Mouse (Mus musculus): Measurements from ENCODE around the gene Eif2d.
A peak's percentile ranks its signal among the peaks of the same experiment; 100 is the strongest.

The Eif2d gene

DNA sequence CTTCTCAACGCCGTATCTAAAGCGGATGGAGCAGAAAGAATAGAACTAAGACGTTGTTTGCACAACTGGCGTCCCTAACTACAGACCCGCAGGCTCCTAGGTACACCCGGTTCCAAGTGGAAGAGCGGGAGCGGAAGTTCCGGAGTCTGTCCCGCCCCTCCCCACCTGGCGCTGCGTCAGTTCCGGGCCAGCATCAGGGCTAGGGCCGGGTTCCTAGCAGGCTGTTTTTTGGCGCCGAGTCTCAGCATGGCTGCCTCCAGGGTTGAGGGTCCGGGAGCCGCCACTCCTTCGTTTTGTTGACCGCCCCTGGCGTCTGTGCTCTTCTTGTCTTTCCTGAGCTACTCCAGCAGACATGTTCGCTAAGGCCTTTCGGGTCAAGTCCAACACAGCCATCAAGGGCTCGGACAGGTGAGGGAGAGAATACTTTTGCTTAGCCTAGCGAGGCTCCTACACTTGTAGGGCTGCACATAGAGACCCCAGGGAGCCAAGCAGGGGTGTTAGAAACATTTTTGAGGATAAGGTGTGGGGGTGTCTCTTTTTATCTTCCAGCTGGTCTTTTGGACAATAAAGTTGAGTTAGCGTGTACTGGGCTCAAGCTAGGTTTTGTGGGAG lies at the start of gene Eif2d:
Gene Eif2d (plus strand): TSS at position 164 of the 612 bp plus-strand sequence.
- peak; percentile 89 for DNase-seq

DNA sequence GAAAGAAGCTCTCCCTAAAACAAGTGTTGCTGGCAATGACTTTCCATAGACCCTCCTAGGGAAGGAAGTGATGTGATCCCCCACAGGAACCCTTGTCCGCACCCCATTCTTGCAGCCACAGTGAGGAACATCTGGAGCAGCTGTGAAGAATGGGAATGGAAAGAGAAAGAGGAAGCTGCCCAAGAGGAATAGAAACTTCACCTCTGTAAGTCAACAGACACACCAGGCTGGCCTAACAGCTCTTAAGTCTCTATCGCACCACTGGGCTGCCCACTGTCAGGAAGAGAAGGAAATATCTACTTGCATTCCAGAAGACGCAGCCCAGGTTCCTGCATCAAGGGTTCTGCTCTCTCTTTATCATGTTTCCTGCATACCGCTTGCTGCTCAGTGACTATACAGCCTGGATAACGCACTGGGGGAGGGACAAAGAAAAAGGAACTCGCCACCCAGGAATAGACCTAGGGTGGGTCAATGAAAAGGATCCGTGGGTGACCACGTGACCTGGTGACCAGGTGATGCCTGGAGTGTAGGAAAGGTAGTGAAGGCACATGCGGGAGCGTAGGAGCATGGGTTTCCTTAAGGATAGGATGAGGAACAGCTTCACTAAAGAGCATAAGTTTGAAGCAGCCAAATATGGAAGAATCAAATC lies 49.1 kb upstream of the Eif2d start:
- DNase-seq = no peak

DNA sequence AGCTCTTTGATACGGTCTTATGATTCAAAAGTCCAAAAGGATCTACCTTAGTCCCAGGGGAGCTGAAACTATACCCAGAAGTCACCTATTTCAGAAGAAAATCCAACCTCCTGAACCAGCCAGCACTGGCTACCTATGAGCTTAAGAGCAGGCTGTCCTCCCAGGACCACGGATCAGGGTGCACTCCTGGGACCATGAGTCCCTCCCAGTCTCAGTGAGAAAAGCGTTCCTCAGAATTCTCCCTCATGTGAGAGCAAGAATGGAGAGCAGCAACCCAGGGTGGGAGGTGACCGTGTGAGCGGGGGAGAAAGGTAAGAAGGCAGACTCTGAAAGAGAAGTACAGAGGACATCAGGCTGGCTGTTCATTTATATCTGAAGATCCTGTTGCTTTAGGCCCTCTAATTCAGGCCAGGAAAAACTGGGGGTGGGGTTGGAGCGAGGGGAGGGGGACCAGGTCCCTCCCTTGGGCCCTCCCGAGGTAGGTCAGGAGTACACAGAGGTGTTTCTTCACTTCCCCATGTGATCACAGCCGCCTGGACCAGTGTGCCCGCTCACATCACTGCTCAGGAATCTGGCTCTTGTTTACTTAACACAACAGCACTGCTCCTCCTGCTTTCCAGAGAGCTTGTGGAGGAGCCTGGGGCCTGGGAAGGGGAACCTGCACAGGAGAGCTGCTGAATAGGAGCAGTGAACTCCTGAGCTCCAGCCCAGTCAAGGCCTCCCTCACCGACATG lies 45.2 kb upstream of the Eif2d start:
- no peak for DNase-seq

DNA sequence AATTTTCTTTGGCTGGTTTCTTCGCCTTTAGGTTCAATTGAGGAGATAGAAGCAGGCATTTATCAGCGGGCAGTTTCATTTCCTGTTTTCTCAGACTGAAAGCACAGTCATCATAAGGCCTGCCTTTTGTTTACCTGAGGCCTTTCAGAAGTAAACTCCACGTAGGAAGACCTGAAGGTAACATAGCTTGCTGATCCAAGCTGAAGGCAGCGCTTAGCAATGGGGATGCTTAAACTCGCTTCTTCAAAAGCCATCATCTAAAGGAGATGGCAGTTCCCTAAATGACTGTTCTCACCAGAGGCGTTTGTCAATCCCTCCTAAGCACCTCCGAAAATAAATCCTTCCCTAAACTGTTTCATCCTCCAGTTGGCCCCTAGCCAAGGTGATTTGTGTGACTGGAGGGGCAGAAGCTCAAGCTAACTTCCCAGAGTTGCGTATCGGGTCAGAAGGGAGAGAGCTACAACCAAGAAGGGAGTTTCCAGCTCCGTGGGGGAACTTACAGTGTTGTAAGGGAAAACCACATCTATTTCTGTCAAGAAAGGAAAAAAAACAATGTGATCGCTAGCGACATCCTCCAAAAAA lies 42.4 kb upstream of the Eif2d start:
- DNase-seq = no peak

DNA sequence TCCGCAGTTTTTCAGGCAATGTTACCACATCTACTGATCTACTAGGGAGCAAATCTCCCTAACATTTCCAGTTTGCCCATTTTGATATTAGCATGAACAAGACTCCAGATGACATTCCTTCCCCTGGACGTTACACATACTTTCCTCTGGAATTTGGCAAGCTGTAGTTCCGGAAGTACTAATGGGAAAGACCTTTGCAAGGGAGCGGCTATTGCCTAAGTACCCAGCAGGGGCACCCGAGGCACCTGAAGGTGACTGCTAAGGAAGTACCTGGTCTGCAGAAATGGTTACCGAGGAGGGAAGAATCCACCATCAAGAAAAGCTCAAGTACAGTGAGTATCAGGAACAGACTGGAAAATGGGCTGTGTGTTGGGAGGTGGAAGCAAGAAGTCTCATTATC lies 40.4 kb upstream of the Eif2d start:
- DNase-seq = no peak

DNA sequence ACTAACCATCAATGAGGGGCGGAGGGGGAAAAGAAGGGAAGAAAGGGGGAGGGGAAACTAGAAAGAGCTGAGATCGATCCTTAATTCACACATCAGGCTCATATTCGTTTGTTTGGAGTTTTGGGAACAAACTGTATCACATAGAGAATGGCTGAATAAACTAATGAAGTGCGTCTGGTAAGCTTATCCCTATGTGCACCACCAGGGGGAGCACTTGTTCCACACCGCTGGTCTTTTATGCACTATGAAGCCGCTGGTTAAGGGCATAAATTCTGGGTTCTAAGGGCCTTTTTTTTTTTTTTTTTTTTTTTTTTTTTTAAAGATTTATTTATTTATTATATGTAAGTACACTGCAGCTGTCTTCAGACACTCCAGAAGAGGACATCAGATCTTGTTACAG lies 37.0 kb upstream of the Eif2d start:
- DNase-seq = peak; percentile 72

DNA sequence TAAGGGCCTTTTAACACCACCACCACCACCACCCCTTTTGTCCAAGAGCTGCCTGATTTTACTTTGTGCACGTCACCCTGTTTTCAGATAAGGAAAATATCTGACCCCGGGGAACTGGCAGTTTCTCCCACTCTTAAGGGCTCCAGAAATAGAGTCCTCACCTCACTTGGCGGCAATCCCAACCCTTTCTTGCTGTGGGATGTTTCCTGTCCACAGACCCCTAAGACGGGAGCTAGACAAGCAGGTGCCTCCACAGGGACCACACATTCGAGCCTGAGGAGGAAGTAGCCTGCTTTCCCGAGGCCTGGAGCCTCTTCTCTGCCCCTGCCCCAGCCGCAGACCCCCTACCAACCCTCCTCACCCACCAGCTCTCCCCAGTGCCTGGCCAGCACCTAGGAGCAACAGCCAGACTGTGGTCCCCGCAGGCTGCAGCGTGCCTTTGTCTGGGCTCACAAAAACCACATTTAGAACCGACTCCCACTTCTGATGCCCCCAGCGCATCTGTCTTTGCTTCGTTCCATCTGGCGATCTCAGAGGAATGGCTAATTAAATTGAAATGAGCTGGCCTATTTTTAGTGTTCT lies 36.5 kb upstream of the Eif2d start:
- DNase-seq = peak; percentile 44

DNA sequence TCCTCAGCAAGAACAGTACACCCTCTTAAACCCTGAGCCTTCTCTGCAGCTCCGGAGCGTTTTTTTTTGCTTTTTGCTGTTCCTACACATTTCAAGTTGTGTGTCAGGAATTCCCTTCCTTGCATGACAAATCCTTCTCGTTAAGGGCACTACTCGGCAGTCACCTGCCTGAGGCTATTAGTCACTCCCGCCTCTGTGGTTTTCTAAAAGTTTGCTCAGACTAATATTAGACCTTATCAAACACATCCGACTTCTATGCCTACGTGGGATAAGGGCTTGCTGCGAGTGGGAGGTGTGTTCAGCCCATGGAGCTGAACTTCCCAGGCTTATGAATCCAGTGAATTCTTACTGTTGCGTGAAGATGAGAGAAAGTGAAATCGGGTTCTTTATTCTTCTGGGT lies 34.5 kb upstream of the Eif2d start:
- DNase-seq = no peak

DNA sequence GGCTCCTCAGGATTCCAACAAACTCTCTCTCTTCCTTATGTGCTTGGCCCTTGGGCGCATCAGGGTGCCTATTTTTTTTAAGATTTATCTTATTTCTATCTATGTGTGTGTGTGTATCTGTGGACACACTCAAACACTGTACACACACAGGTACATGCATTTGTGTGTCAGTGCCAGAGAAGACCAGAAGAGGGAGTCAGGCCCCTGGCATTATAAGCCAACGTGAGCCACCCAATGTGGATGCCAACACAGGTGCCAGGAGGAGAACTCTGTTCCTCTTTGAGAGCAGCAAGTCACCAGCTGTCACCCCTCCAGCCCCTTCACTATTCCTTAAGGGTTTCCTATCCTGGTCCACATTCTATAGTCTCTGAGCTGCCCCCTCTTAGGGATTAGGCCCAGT lies 34.0 kb upstream of the Eif2d start:
- DNase-seq = no peak

DNA sequence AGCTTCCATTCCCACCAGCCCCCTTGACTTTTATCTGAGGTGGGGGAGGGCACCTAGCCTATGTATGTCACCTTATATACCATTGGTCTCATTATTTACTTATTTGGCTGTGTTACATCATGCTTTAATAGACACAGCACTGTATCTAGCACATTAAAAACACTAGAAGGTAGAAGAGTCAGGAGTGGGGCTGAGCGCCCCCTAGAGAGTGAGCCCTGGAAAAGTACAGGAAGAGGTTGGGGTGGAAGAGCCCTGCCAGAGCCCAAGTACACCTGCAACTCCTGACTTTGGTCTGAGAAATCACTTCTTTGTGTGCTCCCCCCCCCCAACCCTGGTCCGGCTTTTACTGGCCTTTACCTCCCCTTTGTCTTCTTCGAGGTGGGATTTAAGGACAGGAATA lies 31.0 kb upstream of the Eif2d start:
- no peak for DNase-seq

DNA sequence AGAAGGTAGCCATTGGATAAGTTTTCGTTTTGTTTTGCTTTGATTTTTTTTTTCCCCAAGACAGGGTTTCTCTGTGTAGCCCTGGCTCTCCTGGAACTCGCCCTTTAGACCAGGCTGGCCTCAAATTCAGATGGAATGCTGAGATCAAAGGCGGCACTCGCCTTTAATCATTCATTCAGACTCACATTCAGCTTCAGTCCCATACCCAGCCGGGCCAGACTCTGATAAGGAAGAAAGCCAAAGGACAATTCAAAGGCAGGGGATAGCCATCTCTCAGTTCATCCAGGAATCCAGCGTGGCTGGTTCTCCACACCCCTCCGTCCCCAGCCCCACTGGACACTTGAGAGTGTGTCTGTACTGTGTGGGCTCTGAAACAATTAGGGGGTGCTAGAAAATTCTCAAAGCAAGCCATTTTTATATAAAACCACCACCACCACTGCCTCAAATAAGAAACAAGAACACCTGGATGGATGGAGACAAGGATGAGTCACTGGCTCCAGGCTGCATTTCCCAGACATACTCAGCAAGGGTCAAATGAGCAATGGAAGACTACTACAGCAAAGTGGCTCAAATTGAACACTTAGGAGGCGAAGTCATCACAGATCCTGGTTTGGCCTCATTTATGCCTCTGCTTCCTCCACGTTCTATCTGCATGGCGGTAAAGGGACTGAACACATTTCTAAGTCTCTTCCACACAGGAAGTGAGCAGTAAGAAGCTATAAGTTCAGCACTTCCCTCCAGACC lies 29.3 kb upstream of the Eif2d start:
- no peak for DNase-seq

DNA sequence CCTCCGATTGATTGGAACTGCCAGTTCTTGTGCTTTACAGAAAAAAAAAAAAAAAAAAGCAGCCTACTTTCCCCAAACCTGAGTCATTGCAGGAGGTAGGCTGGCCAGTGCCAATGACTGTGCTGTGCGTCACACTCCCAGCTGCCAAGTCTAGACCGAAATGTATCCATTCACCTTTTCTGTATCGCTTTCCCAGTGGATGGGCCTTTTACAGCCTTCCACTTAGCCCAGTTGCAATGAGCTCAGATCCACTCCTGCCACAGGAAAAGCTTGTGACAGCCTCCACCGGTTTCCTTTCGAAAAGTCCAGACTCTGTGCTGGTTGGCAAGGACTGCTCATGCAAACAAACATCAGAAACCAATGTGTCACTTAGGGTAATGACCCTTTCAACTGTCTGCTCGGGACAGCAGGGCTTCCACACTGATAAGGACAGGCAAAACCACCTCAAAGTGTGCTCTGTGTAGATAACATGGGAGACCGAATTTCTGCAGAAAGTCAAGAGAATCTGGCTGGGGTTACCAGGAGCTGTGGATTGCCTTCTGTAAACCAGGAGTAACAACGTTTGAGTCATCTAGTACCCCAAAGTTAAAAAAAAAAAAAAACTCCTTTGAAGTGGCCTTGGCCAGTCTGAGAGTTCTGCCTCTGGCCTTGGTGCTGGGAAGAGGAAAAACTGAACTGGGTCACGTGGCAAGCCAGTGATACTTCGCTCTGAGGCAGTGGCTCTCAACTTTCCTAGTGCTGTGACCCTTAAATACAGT lies 26.8 kb upstream of the Eif2d start:
- DNase-seq = no peak

DNA sequence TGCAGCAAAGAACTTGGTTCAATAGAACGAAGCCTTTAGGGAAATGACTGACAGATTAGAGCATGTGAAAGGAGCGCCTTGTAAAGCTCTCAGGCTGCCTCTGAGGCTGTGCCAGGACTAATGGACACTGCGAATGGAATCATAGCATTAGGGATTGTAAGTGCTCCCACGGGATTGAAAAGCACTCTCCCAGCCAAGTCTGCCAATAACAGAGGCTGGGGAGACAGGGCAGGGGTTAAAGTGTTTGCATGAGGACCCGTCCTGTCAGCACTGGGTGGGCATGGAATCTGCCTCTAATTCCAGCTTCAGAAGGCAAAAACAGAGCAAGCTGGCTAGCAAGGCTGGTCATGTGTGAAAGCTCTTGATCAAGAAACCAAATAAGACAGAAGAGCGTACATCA lies 18.8 kb upstream of the Eif2d start:
- no peak for DNase-seq

DNA sequence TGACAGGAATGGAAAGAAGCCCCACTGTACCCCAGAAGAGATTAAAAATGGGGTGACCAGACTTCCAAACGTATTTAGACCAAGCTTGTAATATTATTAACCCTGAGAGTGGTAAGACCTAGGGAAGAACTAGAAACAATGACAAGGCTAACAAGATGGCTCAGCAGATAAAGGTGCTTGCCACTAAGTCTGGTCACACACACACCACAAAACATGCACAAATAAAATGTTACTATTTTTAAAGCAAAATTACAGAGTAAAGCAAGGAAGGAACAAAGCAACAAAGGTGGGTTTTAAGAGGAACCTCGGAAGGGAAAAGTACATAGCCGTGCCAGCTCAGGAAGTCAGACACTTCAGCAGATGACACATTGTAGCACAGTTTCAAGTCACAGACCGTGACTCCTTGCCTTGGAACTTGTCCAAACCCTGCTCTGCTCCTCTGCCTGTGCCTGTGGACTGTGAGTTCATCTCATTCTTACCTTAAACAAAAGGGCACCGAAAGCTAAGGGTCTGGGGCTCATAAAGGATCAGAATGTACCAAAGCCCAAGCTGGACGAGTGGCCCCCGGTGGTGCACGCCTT lies 17.9 kb upstream of the Eif2d start:
- DNase-seq = no peak

DNA sequence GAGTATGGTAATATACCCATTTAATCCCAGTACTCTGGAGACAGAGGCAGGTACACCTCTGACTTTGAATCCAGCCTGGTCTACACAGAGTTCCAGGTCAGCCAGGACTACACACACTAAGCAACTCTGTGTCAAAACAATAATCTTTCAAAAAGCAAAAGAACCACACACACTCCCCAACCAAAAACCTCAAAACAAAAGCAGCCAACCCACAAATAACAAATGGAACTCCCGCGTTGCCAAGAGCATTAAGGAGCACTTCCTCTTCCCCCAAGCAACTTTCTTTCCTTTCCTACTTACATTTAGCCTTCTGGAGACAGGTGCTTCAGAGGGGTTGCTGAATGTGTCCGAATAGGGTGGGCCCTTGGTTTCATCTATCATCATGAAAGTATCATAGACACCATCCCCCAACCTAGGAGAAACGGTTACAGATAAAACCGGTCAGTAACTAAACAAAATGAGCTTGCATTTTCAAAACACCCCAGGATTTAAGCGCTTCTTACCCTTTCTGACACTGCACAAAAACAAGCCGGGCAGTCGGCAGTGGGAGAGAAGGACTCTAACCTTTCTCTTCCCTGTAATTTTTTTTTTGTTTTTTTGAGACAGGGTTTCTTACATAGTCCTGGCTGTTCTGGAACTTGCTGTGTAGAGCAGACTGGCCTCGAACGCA lies 16.9 kb upstream of the Eif2d start:
- no peak for DNase-seq

DNA sequence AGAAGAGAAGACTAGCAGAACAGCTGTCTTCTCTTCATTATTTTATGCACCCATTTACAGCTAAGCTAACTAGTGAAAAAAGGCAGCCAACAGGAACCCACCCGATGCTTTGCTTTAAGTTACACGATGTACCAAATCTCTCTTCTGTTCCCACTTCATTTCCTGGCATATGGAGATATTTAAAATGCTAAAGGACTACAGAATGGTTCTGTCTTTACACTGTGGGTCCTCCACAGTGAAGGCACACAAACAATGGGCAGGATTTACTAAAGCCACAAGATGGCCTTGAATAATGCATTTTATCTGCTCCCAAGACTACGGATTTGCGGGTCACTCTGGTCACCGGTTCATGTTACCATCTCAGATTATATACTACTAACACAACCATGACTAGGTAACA lies 15.9 kb upstream of the Eif2d start:
- DNase-seq = no peak

DNA sequence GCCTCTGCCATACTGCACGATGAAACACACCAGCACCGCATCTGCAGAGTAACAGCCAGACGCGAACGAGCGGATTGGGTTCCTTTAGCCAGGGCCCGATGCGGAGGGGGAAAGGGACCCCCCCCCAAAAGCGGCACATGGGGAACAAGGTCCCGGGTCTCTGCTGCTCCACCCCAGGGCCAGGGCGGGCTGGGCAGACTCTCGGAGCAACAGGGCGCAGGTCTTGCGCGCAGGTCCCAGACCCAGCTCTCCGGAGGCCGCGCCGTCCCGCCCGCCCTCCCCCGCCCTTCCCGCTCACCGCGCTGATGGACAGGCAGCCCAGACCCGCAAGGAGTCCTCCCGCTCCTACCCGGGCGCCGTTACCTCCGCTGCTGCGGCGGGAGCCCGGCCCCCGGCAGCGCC lies 15.3 kb upstream of the Eif2d start:
- DNase-seq = peak; percentile 49

DNA sequence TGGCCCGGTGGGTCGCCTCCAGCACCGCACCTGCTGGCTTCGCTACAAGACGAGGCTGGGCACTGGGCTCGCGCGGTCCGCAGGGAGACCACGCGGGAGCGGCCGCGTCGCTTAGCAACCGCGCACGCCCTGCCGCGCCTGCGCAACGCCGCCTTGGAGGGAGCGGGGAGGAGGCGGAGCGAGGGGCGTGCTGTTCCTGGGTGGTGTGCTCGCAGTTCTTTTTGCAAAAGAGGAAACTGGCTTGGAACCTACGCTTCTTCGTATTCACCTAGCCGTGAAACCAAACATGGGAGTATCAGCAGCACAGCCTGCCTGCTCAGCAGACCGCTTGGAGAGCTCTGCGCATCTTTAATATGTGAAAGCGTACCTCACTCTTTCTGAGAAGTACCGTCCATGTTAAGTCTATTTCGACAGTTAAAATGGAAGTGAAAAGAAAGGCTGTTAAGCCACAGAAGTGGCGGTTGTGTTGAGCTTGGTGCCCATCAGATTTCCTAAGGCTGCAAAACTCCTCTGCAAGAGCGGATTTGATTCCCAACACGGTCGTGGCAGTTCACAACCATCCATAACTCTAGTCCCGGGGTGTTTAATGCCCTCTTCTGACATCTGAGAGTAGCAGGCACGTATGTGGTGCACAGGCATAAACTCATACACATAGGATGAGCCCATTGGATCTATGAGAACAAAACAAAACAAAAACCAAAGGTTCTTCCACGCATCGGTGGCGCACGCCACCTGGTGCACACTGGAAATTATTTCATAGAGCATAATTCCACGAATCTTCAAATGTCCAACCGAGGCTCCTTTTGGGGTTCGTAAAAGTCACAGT lies 14.6 kb upstream of the Eif2d start, which contains the start of gene Dyrk3:
Gene Dyrk3 (minus strand): TSS at position 150 of the 826 bp plus-strand sequence.
- DNase-seq = peak; percentile 88

DNA sequence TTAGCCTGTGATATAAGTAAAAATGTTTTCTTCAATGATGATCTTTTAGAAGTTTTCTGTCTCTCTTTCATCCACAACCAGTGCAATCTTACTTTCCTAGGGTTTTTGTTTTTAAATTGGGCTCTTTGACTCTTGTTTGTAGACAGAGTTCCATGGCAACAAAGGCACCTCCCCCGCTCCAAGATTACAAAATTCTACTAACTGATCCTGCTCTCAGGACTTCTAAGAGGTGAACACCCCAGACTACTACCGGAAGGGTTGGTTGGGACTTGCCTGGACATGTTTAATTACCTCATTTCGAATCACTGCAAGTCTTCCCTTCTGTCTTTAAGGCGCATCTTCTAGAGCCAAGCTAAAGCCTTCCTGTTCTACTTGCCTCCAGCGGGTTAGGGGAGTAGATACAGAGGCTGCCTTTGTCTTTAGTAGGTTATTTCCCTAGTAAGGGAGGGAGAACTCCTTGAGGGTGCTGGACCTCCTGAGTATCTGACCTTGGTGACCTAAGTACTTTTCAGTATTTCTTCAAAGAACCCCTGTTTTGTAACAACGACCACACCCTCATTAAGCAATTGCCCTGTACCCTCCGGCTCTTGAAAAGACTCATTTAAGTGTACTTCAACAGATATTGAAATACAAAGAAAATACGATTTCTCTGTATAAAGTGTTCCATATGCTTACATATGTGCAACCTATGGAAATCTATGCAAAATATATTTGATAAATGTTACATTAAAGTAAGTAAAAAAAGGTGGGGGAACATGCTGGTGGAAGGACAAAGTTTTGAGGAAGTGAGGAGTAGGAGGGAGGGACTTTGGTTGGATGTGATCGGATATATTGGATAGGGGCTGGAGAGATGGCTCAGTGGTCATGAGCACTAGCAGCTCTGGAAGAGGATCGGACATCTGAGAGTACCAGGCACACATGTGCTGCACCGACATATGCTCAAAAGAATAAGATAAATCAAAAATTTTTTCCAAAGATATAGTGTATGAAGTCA lies 13.6 kb upstream of the Eif2d start:
- no peak for DNase-seq

Measured in right cerebral cortex, postnatal 4 days (tissue).